Mouse (Mus musculus) monocyte, adult 2 months (primary cell): Measurements from ENCODE around the gene Prdm11.

Source experiments
- DNase-seq, 2 experiments: peaks; one replicate each; pipeline ENCODE4 v3.0.0; 2022; ENCODE audit warnings: low spot score in 2 of 2, low read depth in 1 of 2

Prdm11 gene

GRCm38 (mm10) chr2:93047036-93047435 is 1.1 kb upstream of the Prdm11 start:
- no peak for DNase-seq

GRCm38 (mm10) chr2:93046509-93046835 is 505 bp upstream of the Prdm11 start:
- DNase-seq, result no peak

- DNase-seq, result peak; percentile 66 to 87
Observed at GRCm38 (mm10) chr2:93045129-93045817, 694 bp downstream of the Prdm11 start.

GRCm38 (mm10) chr2:93043449-93044157 is 2.4 kb downstream of the Prdm11 start:
- no peak for DNase-seq

GRCm38 (mm10) chr2:93041470-93041869 is 4.5 kb downstream of the Prdm11 start:
- no peak for DNase-seq

GRCm38 (mm10) chr2:93040841-93041240 is 5.1 kb downstream of the Prdm11 start:
- no peak for DNase-seq

- DNase-seq, result no peak
Observed at GRCm38 (mm10) chr2:93039706-93040105, 6.3 kb downstream of the Prdm11 start.

GRCm38 (mm10) chr2:93039043-93039442 is 6.9 kb downstream of the Prdm11 start:
- no peak for DNase-seq

GRCm38 (mm10) chr2:93035631-93036030 is 10.3 kb downstream of the Prdm11 start:
- no peak for DNase-seq

- DNase-seq, result no peak
Observed at GRCm38 (mm10) chr2:93032651-93033050, 13.3 kb downstream of the Prdm11 start.

- no peak for DNase-seq
Observed at GRCm38 (mm10) chr2:93032049-93032448, 13.9 kb downstream of the Prdm11 start.

GRCm38 (mm10) chr2:93031021-93031420 is 14.9 kb downstream of the Prdm11 start:
- DNase-seq, result no peak

- DNase-seq, result no peak
Observed at GRCm38 (mm10) chr2:93030101-93030500, 15.9 kb downstream of the Prdm11 start.

GRCm38 (mm10) chr2:93029267-93030060 is 16.5 kb downstream of the Prdm11 start:
- DNase-seq, result no peak

GRCm38 (mm10) chr2:93028865-93029264 is 17.1 kb downstream of the Prdm11 start:
- no peak for DNase-seq

GRCm38 (mm10) chr2:93027713-93028112 is 18.3 kb downstream of the Prdm11 start:
- no peak for DNase-seq

- no peak for DNase-seq
Observed at GRCm38 (mm10) chr2:93024431-93024830, 21.5 kb downstream of the Prdm11 start.

GRCm38 (mm10) chr2:93018854-93019253 is 27.1 kb downstream of the Prdm11 start:
- no peak for DNase-seq

GRCm38 (mm10) chr2:93017151-93017550 is 28.8 kb downstream of the Prdm11 start:
- no peak for DNase-seq

GRCm38 (mm10) chr2:93015041-93015440 is 30.9 kb downstream of the Prdm11 start:
- no peak for DNase-seq

- no peak for DNase-seq
Observed at GRCm38 (mm10) chr2:93014093-93014937, 31.7 kb downstream of the Prdm11 start.
